17 mouse cellular contexts compared by ENCODE assay signal in genomic region chr5:117178486-117178885, GRCm38 (mm10).
"Had no signal": no experiment of that assay in that cellular context is flagged by ENCODE, and none has a peak within 500 bp of the region (broad histone marks: within the 10 kb centered on the region; RNA-seq: fewer than 3 reads in every experiment).

No protein-coding gene starts in this region.

- H3K27ac ChIP-seq: liver, embryonic 12.5 days; liver, embryonic 14.5 days; neural tube, embryonic 13.5 days; neural tube, embryonic 15.5 days; stomach, embryonic 15.5 days; stomach, postnatal 0 days had no signal

- H3K4me3 ChIP-seq: liver, embryonic 12.5 days; myocyte; neural tube, embryonic 13.5 days; neural tube, embryonic 15.5 days; stomach, embryonic 15.5 days had no signal

- ATAC-seq: liver, embryonic 12.5 days; midbrain, embryonic 16.5 days had no signal

- H3K9me3 ChIP-seq: neural tube, embryonic 13.5 days; neural tube, embryonic 15.5 days; stomach, embryonic 15.5 days had no signal

- H3K9ac ChIP-seq: liver, embryonic 12.5 days; liver, embryonic 14.5 days; lung, embryonic 14.5 days; neural tube, embryonic 13.5 days; neural tube, embryonic 15.5 days; stomach, embryonic 15.5 days had no signal

- H3K4me2 ChIP-seq: liver, embryonic 12.5 days; lung, embryonic 14.5 days; midbrain, embryonic 11.5 days; neural tube, embryonic 13.5 days; neural tube, embryonic 15.5 days; stomach, embryonic 15.5 days had no signal

- H3K4me1 ChIP-seq: neural tube, embryonic 13.5 days; neural tube, embryonic 15.5 days; stomach, embryonic 15.5 days had no signal

- H3K27me3 ChIP-seq: liver, embryonic 12.5 days; neural tube, embryonic 13.5 days; neural tube, embryonic 15.5 days; stomach, embryonic 15.5 days had no signal

- DNase-seq: lung, adult 18-20 months; lung, embryonic 14.5 days; lung, postnatal 10 days; lung, postnatal 4 days; retina, postnatal 1 day; right cerebral cortex, adult 18-20 months; right cerebral cortex, postnatal 25 days; right cerebral cortex, postnatal 4 days had no signal

- H3K36me3 ChIP-seq: neural tube, embryonic 13.5 days; neural tube, embryonic 15.5 days; stomach, embryonic 15.5 days had no signal
